Mouse (Mus musculus) gastrocnemius, postnatal 10 days (tissue): Measurements from ENCODE around the gene Carf. TPM values are rescaled to one million over a fixed set of nuclear protein-coding genes. Genes with fewer than 3 reads are reported as not detected.
"Not testable (repeated sequence)": the region's sequence is repeated elsewhere in the genome, so short reads cannot be mapped to it uniquely, and the experiment has no call there.

Experiments
- DNase-seq: peaks from one replicate; pipeline ENCODE4 v3.0.0; 2021; ENCODE audit warnings: mixed read lengths
- long read RNA-seq, 2 experiments: library from polyadenylated mRNA; stranded (forward); transcript quantifications; one replicate each; pipeline ENCODE4 v2.0.0; 2021
- total RNA-seq, 2 experiments: library from RNA; stranded (reverse); gene quantifications; 2 replicates each; pipeline ENCODE4 v1.2.3; 2021

The Carf gene
- 10 to 100 TPM in 1 of 2 experiments, 1 to 10 TPM in 1; 7.7 to 11.6 TPM for total RNA-seq
- long read RNA-seq, experiment 1, partial matches to known transcripts: 0 of 2 reads
- long read RNA-seq, experiment 1, other reads (novel, unspliced or antisense): 2 of 2 reads
- long read RNA-seq, experiment 2, partial matches to known transcripts: 0 of 1 reads
- long read RNA-seq, experiment 2, other reads (novel, unspliced or antisense): 1 of 1 reads

- peak; percentile 97 for DNase-seq
Observed at GRCm38 (mm10) chr1:60098024-60098781, at the start of gene Carf, which contains the start of gene Wdr12. Gene Carf (plus strand): TSS chr1:60098247. Gene Wdr12 (minus strand): TSS chr1:60098645.

GRCm38 (mm10) chr1:60054659-60055058 is 43.4 kb upstream of the Carf start:
- no peak for DNase-seq

GRCm38 (mm10) chr1:60056310-60056709 is 41.7 kb upstream of the Carf start:
- no peak for DNase-seq

GRCm38 (mm10) chr1:60070725-60071124 is 27.3 kb upstream of the Carf start:
- DNase-seq: not testable (repeated sequence)

- no peak for DNase-seq
Observed at GRCm38 (mm10) chr1:60074935-60075334, 23.1 kb upstream of the Carf start.

- DNase-seq: no peak
Observed at GRCm38 (mm10) chr1:60075590-60075989, 22.5 kb upstream of the Carf start.

GRCm38 (mm10) chr1:60076411-60076810 is 21.6 kb upstream of the Carf start:
- DNase-seq: no peak

GRCm38 (mm10) chr1:60096572-60097276 is 1.3 kb upstream of the Carf start:
- DNase-seq: no peak

- DNase-seq: peak; percentile 44
Observed at GRCm38 (mm10) chr1:60097277-60098023, 597 bp upstream of the Carf start.

GRCm38 (mm10) chr1:60098839-60099238 is 792 bp downstream of the Carf start:
- no peak for DNase-seq

- no peak for DNase-seq
Observed at GRCm38 (mm10) chr1:60104582-60104981, 6.5 kb downstream of the Carf start.

GRCm38 (mm10) chr1:60117721-60118455 is 19.8 kb downstream of the Carf start:
- no peak for DNase-seq

GRCm38 (mm10) chr1:60137346-60137745 is 39.3 kb downstream of the Carf start:
- no peak for DNase-seq

GRCm38 (mm10) chr1:60152700-60153099 is 54.7 kb downstream of the Carf start:
- DNase-seq: no peak

GRCm38 (mm10) chr1:60156651-60157050 is 58.6 kb downstream of the Carf start:
- no peak for DNase-seq

- DNase-seq: peak; percentile 52
Observed at GRCm38 (mm10) chr1:60158411-60158810, 60.4 kb downstream of the Carf start.

- DNase-seq: no peak
Observed at GRCm38 (mm10) chr1:60163676-60164075, 65.6 kb downstream of the Carf start.

GRCm38 (mm10) chr1:60169626-60170025 is 71.6 kb downstream of the Carf start:
- no peak for DNase-seq

GRCm38 (mm10) chr1:60170251-60170650 is 72.2 kb downstream of the Carf start:
- DNase-seq: no peak

- no peak for DNase-seq
Observed at GRCm38 (mm10) chr1:60173119-60173518, 75.1 kb downstream of the Carf start.

GRCm38 (mm10) chr1:60177814-60178213 is 79.8 kb downstream of the Carf start:
- not testable (repeated sequence) for DNase-seq

- DNase-seq: no peak
Observed at GRCm38 (mm10) chr1:60179376-60179775, 81.3 kb downstream of the Carf start.
